Mouse (Mus musculus): ENCODE measurements around the gene Cdk16. TPM values are rescaled to one million over a fixed set of nuclear protein-coding genes. Genes with fewer than 3 reads are reported as not detected.
A peak's percentile ranks its signal among the peaks of the same experiment; 100 is the strongest.

The Cdk16 gene
- total and polyA plus RNA-seq, 2 experiments from 2014 or later = 83.4 to 154 TPM

DNA sequence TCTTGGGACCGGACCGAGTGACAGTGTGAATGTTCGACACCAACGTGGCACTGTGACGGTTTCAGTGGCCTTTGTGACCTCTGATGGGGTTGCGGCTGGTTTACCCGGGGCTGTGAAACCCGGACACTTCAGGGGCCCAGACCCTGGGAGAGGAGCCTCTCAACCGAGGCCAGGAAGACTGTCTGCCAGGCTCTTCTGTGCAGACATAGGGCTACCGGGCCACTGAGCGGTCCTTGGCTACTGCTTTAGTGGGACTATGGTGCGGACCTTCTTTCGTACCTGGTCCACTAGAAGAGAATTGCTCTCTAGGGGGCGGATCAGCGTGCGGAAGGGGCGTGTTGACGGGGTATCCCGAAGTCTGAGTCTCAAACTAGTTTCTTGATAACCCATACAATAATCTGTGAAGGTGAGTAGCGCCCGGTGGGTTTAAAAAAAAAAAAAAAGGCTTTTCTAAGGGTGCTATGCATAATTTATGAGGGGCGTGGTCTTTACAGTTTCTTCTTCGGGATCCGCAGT, 28.8 kb upstream of the Cdk16 start:
- H3K27ac ChIP-seq (ENCODE audit: low read depth) = peak overlapping the region; percentile 65; the same call in 1 of the 2 replicates
- ATAC-seq (ENCODE audit: insufficient read depth, low read depth) (no peak), DNase-seq (ENCODE audit: low spot score) (no peak)
- TF ChIP-seq CTCF (IDR thresholded peaks at IDR 0.05; ENCODE audit: low read depth) = no peak
- no peak for TF ChIP-seq EP300 (IDR thresholded peaks at IDR 0.05; ENCODE audit: low read depth)
- 0 out of 2 replicates have a peak, but pooled peaks cover 1% of the 10 kb centered on the region for H3K4me1 ChIP-seq (ENCODE audit: control insufficient read depth, insufficient read depth)
- peak overlapping the region; percentile 80 for H3K4me2 ChIP-seq (ENCODE audit: low read depth, low read length)
- H3K4me3 ChIP-seq (ENCODE audit: low read depth, low read length) = peak overlapping the region; percentile 55
- no peaks in the 10 kb centered on the region for H3K27me3 ChIP-seq (ENCODE audit: control insufficient read depth, insufficient read depth, low read length)
- H3K9ac ChIP-seq (replicated peaks; ENCODE audit: low read depth, low read length) = peak overlapping the region; percentile 52
- H3K36me3 ChIP-seq (replicated peaks; ENCODE audit: control insufficient read depth, insufficient read depth, low read length) = no peaks in the 10 kb centered on the region
- no peaks in the 10 kb centered on the region for H3K9me3 ChIP-seq (replicated peaks; ENCODE audit: control insufficient read depth, low read length)
- WGBS = 19% methylated on average over 23 of the region's 24 CpGs

DNA sequence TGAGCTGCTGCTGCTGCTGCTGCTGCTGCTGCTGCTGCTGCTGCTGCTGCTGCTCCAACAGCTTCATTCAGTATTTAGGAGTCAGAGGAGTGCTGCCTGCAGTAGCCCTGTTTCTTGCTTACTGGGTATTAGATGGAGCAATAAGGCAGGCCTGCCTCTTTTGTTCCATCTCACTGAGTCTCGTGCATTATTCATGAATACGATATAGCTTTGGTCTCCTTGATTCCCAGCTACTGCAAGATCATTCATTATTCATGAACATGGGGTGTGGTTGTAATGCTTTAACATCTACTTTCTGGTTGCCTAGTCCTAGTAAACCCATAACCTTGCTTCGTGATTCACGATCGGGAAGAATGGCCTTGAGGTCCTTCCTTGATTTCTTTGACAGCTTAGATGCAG, 25.4 kb upstream of the Cdk16 start:
- no peak for TF ChIP-seq CTCF (IDR thresholded peaks at IDR 0.05; ENCODE audit: low read depth)
- no peak for TF ChIP-seq EP300 (IDR thresholded peaks at IDR 0.05; ENCODE audit: low read depth)
- Histone ChIP-seq H3K36me3 (replicated peaks; ENCODE audit: control insufficient read depth, insufficient read depth, low read length) (no peaks in the 10 kb centered on the region), H3K4me1 (ENCODE audit: control insufficient read depth, insufficient read depth) (0 out of 2 replicates have a peak, but pooled peaks cover 7% of the 10 kb centered on the region), H3K27ac (ENCODE audit: low read depth) (no peak overlapping the region), H3K9ac (replicated peaks; ENCODE audit: low read depth, low read length) (no peak overlapping the region), H3K4me3 (ENCODE audit: low read depth, low read length) (no peak overlapping the region), H3K9me3 (replicated peaks; ENCODE audit: control insufficient read depth, low read length) (no peaks in the 10 kb centered on the region), H3K4me2 (ENCODE audit: low read depth, low read length) (no peak overlapping the region), H3K27me3 (ENCODE audit: control insufficient read depth, insufficient read depth, low read length) (no peaks in the 10 kb centered on the region)
- ATAC-seq (ENCODE audit: insufficient read depth, low read depth) (no peak), DNase-seq (ENCODE audit: low spot score) (no peak)
- 35% methylated on average over 5 of the region's 5 CpGs for WGBS

DNA sequence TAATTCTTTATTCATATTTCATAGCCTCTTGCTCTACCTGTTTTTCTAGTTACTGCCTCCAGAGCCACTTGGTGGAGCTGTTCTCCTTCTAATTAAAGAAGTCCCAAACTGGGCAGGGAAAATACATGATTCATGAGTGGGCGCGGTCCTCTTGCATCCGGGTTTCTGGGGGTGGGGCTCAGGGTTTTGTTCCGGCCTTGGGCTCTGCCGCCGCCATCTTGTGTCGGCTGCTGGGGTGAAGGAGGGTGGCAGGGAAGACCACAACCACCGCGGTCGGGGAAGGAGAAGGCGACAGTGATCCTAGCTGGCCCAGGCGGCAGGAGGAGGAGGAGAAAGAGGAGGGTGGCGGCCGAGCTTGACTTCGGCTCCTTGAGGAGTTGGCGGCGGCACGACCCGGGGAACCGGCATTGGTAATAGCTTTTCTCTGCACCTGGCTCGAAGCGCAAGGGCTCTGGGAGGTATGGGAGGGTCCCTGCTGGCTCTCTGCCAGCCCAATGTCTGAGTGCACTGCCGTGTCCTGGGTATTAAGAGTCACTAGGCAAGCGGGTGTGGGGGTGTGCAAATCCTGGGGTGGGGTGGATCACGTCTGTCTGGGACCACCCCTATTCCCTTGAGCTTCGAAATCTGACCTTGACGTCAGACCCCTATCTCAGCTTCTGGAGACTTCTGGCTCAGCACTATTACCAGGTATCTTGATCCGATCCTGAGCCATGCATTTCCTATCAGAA, 24.9 kb upstream of the Cdk16 start:
- H3K27me3 ChIP-seq (ENCODE audit: control insufficient read depth, insufficient read depth, low read length) = no peaks in the 10 kb centered on the region
- H3K9ac ChIP-seq (replicated peaks; ENCODE audit: low read depth, low read length) = peak overlapping the region; percentile 72
- H3K4me3 ChIP-seq (ENCODE audit: low read depth, low read length) = peak overlapping the region; percentile 62
- peak; percentile 76 for DNase-seq (ENCODE audit: low spot score)
- ATAC-seq (ENCODE audit: insufficient read depth, low read depth) = peak; percentile 88
- no peaks in the 10 kb centered on the region for H3K9me3 ChIP-seq (replicated peaks; ENCODE audit: control insufficient read depth, low read length)
- H3K36me3 ChIP-seq (replicated peaks; ENCODE audit: control insufficient read depth, insufficient read depth, low read length) = peaks cover 2% of the 10 kb centered on the region; the same call in 1 of the 2 replicates
- H3K27ac ChIP-seq (ENCODE audit: low read depth) = peak overlapping the region; percentile 80
- 13% methylated on average over 25 of the region's 28 CpGs for WGBS
- peak; percentile 61 for TF ChIP-seq CTCF (IDR thresholded peaks at IDR 0.05; ENCODE audit: low read depth)
- TF ChIP-seq EP300 (IDR thresholded peaks at IDR 0.05; ENCODE audit: low read depth) = peak; percentile 59; the same call in 1 of the 2 replicates
- H3K4me2 ChIP-seq (ENCODE audit: low read depth, low read length) = peak overlapping the region; percentile 75
- H3K4me1 ChIP-seq (ENCODE audit: control insufficient read depth, insufficient read depth) = 0 out of 2 replicates have a peak, but pooled peaks cover 7% of the 10 kb centered on the region

DNA sequence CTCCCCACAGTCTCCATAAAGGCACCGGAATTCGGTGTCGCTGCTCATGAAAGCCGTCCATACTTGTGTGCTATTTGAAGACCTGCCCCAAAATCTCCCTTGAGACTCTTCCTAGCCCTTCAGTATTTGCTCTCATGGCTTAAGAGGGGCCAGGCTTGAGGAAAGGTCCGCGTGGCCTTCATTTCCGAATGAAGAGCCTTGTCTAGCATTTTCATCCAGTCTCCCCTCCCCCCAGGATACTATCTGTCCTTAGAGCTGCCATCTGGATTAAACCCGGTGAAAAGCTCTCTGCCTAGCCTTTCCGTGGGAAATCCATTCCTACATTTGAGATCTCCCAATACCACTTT, 24.3 kb upstream of the Cdk16 start:
- H3K9ac ChIP-seq (replicated peaks; ENCODE audit: low read depth, low read length) = peak overlapping the region; percentile 72
- DNase-seq (ENCODE audit: low spot score) = no peak
- 15% methylated on average over 9 of the region's 9 CpGs for WGBS
- H3K27me3 ChIP-seq (ENCODE audit: control insufficient read depth, insufficient read depth, low read length) = no peaks in the 10 kb centered on the region
- H3K36me3 ChIP-seq (replicated peaks; ENCODE audit: control insufficient read depth, insufficient read depth, low read length) = peaks cover 7% of the 10 kb centered on the region
- H3K27ac ChIP-seq (ENCODE audit: low read depth) = peak overlapping the region; percentile 80
- H3K4me3 ChIP-seq (ENCODE audit: low read depth, low read length) = peak overlapping the region; percentile 62
- TF ChIP-seq CTCF (IDR thresholded peaks at IDR 0.05; ENCODE audit: low read depth) (no peak), EP300 (IDR thresholded peaks at IDR 0.05; ENCODE audit: low read depth) (no peak)
- H3K9me3 ChIP-seq (replicated peaks; ENCODE audit: control insufficient read depth, low read length) = no peaks in the 10 kb centered on the region
- H3K4me1 ChIP-seq (ENCODE audit: control insufficient read depth, insufficient read depth) = 0 out of 2 replicates have a peak, but pooled peaks cover 7% of the 10 kb centered on the region
- H3K4me2 ChIP-seq (ENCODE audit: low read depth, low read length) = peak overlapping the region; percentile 75
- ATAC-seq (ENCODE audit: insufficient read depth, low read depth) = 0 out of 2 replicates have a peak, but pooled peaks have one; percentile 2

DNA sequence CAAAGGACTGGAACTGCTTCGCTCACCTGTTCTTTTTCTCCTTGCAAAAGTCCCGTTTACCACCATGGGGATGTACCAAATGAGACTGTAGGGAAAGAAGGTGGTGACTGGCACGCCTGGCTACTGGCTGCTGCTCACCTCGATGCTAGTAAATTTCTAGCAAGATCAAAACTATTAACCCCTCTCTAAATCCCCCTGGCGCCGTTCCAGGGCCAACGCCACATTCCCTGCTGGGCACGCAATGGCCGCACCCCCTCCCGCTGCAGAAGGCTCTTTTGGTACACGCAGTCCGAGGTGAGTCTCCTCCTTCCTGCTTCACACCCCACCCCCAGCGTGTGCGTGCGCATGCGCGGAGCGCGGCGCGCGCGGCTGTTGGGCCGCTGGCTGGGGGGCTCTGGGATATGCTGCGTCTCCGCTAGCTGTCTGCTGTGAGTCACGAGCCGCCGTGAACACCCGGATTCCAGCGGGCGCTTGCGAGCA, 354 bp downstream of the Cdk16 start:
- 17% methylated on average over 33 of the region's 33 CpGs for WGBS
- no peaks in the 10 kb centered on the region for H3K9me3 ChIP-seq (replicated peaks; ENCODE audit: control insufficient read depth, low read length)
- H3K27ac ChIP-seq (ENCODE audit: low read depth) = peak overlapping the region; percentile 100
- no peaks in the 10 kb centered on the region for H3K27me3 ChIP-seq (ENCODE audit: control insufficient read depth, insufficient read depth, low read length)
- H3K36me3 ChIP-seq (replicated peaks; ENCODE audit: control insufficient read depth, insufficient read depth, low read length) = no peaks in the 10 kb centered on the region
- peak overlapping the region; percentile 96 for H3K9ac ChIP-seq (replicated peaks; ENCODE audit: low read depth, low read length)
- H3K4me2 ChIP-seq (ENCODE audit: low read depth, low read length) = peak overlapping the region; percentile 73
- ATAC-seq (ENCODE audit: insufficient read depth, low read depth) (peak; percentile 90), DNase-seq (ENCODE audit: low spot score) (peak; percentile 68)
- peaks cover 6% of the 10 kb centered on the region; the same call in 1 of the 2 replicates for H3K4me1 ChIP-seq (ENCODE audit: control insufficient read depth, insufficient read depth)
- TF ChIP-seq CTCF (IDR thresholded peaks at IDR 0.05; ENCODE audit: low read depth) = no peak
- TF ChIP-seq EP300 (IDR thresholded peaks at IDR 0.05; ENCODE audit: low read depth) = 0 out of 2 replicates have a peak, but pooled peaks have one; percentile 31
- peak overlapping the region; percentile 67 for H3K4me3 ChIP-seq (ENCODE audit: low read depth, low read length)

Data from heart, postnatal 0 days (tissue).